20 mouse cellular contexts compared by ENCODE assay signal in genomic region chr5:33244377-33244920, GRCm38 (mm10). TPM values are rescaled to one million over a fixed set of nuclear protein-coding genes. Genes with fewer than 3 reads are reported as not detected.
A peak's percentile ranks its signal among the peaks of the same experiment; 100 is the strongest.
DNase-seq lines count a peak whose midpoint lies in the region; ATAC-seq and TF ChIP-seq lines count a peak whose summit lies in the region.
"Had no signal": no experiment of that assay in that cellular context is flagged by ENCODE, and none has a peak within 500 bp of the region (broad histone marks: within the 10 kb centered on the region; RNA-seq: fewer than 3 reads in every experiment).

No protein-coding gene starts in this region.

- H3K4me3 ChIP-seq in kidney, postnatal 0 days (replicated peaks; ENCODE audit: low read depth, low read length) = no peak overlapping the region
- no peak overlapping the region for H3K4me3 ChIP-seq in intestine, postnatal 0 days (ENCODE audit: low read depth, low read length)
- H3K4me3 ChIP-seq: forebrain, embryonic 12.5 days; heart, embryonic 15.5 days; hindbrain, embryonic 13.5 days; limb, embryonic 13.5 days; megakaryocyte, embryonic 14.5 days; midbrain, embryonic 15.5 days had no signal

- no peak overlapping the region for H3K4me2 ChIP-seq in kidney, postnatal 0 days (ENCODE audit: low read length)
- no peak overlapping the region for H3K4me2 ChIP-seq in intestine, postnatal 0 days (replicated peaks; ENCODE audit: low read depth)
- H3K4me2 ChIP-seq: forebrain, embryonic 12.5 days; heart, embryonic 15.5 days; hindbrain, embryonic 13.5 days; limb, embryonic 13.5 days; midbrain, embryonic 15.5 days had no signal

- peak; percentile 37 for DNase-seq in kidney, postnatal 0 days (ENCODE audit: low spot score)
- no peak for DNase-seq in kidney, adult 18-20 months
- DNase-seq in 3T3-L1 (ENCODE audit: low read depth, low spot score) (peak; percentile 84), A20 (ENCODE audit: low read depth, low spot score) (peak; percentile 13)
- no peak for DNase-seq in adrenal gland, postnatal 14 days
- DNase-seq in adrenal gland, postnatal 10 days = no peak
- DNase-seq: cerebellum, postnatal 10 days; embryo, embryonic 11 days; gastrocnemius, postnatal 10 days; kidney, adult 2 months; kidney, postnatal 36 days; right cerebral cortex, adult 18-20 months; thymus, postnatal 14 days had no signal

- no peaks in the 10 kb centered on the region for H3K4me1 ChIP-seq in kidney, postnatal 0 days (replicated peaks; ENCODE audit: insufficient read depth, low read length)
- H3K4me1 ChIP-seq in intestine, postnatal 0 days (replicated peaks; ENCODE audit: control insufficient read depth, insufficient read depth, low read length) = no peaks in the 10 kb centered on the region
- H3K4me1 ChIP-seq: forebrain, embryonic 12.5 days; megakaryocyte, embryonic 14.5 days; midbrain, embryonic 15.5 days had no signal

- TF ChIP-seq CTCF in kidney, postnatal 0 days (IDR thresholded peaks at IDR 0.05; ENCODE audit: low read depth) = no peak
- TF ChIP-seq CTCF in intestine, postnatal 0 days (IDR thresholded peaks at IDR 0.05; ENCODE audit: low read depth) = no peak

- 31% methylated on average over 5 of the region's 5 CpGs for WGBS in kidney, postnatal 0 days
- 56% methylated on average over 5 of the region's 5 CpGs for WGBS in intestine, postnatal 0 days

- no peak overlapping the region for H3K9ac ChIP-seq in kidney, postnatal 0 days (ENCODE audit: low read depth, low read length)
- no peak overlapping the region for H3K9ac ChIP-seq in intestine, postnatal 0 days (ENCODE audit: low read depth, low read length)
- H3K9ac ChIP-seq: forebrain, embryonic 12.5 days; heart, embryonic 15.5 days; hindbrain, embryonic 13.5 days; limb, embryonic 13.5 days; midbrain, embryonic 15.5 days had no signal

- H3K9me3 ChIP-seq in kidney, postnatal 0 days (replicated peaks; ENCODE audit: low read length) = no peaks in the 10 kb centered on the region
- no peaks in the 10 kb centered on the region for H3K9me3 ChIP-seq in intestine, postnatal 0 days (ENCODE audit: control insufficient read depth)
- H3K9me3 ChIP-seq: forebrain, embryonic 12.5 days; heart, embryonic 15.5 days; hindbrain, embryonic 13.5 days; limb, embryonic 13.5 days; megakaryocyte, embryonic 14.5 days; midbrain, embryonic 15.5 days had no signal

- peaks cover 33% of the 10 kb centered on the region for H3K36me3 ChIP-seq in kidney, postnatal 0 days (ENCODE audit: insufficient read depth, low read length)
- peaks cover 41% of the 10 kb centered on the region for H3K36me3 ChIP-seq in intestine, postnatal 0 days (ENCODE audit: control insufficient read depth, insufficient read depth)

- no peaks in the 10 kb centered on the region for H3K27me3 ChIP-seq in kidney, postnatal 0 days (ENCODE audit: insufficient read depth, low read length)
- no peaks in the 10 kb centered on the region for H3K27me3 ChIP-seq in intestine, postnatal 0 days (replicated peaks; ENCODE audit: control insufficient read depth, insufficient read depth, low read length)
- H3K27me3 ChIP-seq: forebrain, embryonic 12.5 days; heart, embryonic 15.5 days; hindbrain, embryonic 13.5 days; limb, embryonic 13.5 days; megakaryocyte, embryonic 14.5 days; midbrain, embryonic 15.5 days had no signal

- no peak overlapping the region for H3K27ac ChIP-seq in kidney, postnatal 0 days
- H3K27ac ChIP-seq in intestine, postnatal 0 days (ENCODE audit: low read depth, low read length) = 0 out of 2 replicates have a peak overlapping the region, but pooled peaks have one; percentile 5
- H3K27ac ChIP-seq: forebrain, embryonic 12.5 days; heart, embryonic 15.5 days; hindbrain, embryonic 13.5 days; limb, embryonic 13.5 days; midbrain, embryonic 15.5 days had no signal

- no peak; the same call in 1 of the 2 replicates for ATAC-seq in kidney, postnatal 0 days (replicated peaks; ENCODE audit: low FRiP score, low read depth)
- no peak for ATAC-seq in intestine, postnatal 0 days
- ATAC-seq: midbrain, embryonic 15.5 days had no signal

RNA-seq across cellular contexts. Expression of gene Spon2, which starts 26.2 kb away (rescaled TPM):
- 6.7 and 7.4 TPM in 2 replicates for polyA plus RNA-seq in kidney, postnatal 0 days (2015; fragmentation: Nextera tagmentation; extraction: Ambion mirVana)
- 43.0 and 45.4 TPM in 2 replicates for polyA plus RNA-seq in intestine, postnatal 0 days (2015; fragmentation: Nextera tagmentation; extraction: Ambion mirVana)
- total RNA-seq in adrenal gland, postnatal 14 days (2021) = 1.7 and 2.5 TPM in 2 replicates
- 1 to 10 TPM; 7.8 to 8.5 TPM for total RNA-seq in adrenal gland, postnatal 10 days (2021)

RNA-seq across cellular contexts. Expression of gene Ctbp1, which starts 30.3 kb away (rescaled TPM):
- polyA plus RNA-seq in kidney, postnatal 0 days (2015; fragmentation: Nextera tagmentation; extraction: Ambion mirVana) = 252 and 261 TPM in 2 replicates
- polyA plus RNA-seq in intestine, postnatal 0 days (2015; fragmentation: Nextera tagmentation; extraction: Ambion mirVana) = 139 and 141 TPM in 2 replicates
- 188 and 195 TPM in 2 replicates for total RNA-seq in adrenal gland, postnatal 14 days (2021)
- total RNA-seq in adrenal gland, postnatal 10 days (2021) = 100 to 1,000 TPM; 202 to 229 TPM

Comparison
In these comparisons a context has a peak if more than half of its experiments do, and no peak if none do; other contexts are left out.
1. DNase-seq: peak in kidney, postnatal 0 days (single experiment), 3T3-L1 (single experiment) and A20 (single experiment); none in kidney, adult 18-20 months (single experiment), adrenal gland, postnatal 14 days (single experiment) and adrenal gland, postnatal 10 days (single experiment).